Mouse (Mus musculus): ENCODE measurements around the gene Cobl. TPM values are rescaled to one million over a fixed set of nuclear protein-coding genes. Genes with fewer than 3 reads are reported as not detected.

The Cobl gene
- total and polyA plus RNA-seq, 2 experiments from 2014 or later: 20.5 to 42.5 TPM

DNA sequence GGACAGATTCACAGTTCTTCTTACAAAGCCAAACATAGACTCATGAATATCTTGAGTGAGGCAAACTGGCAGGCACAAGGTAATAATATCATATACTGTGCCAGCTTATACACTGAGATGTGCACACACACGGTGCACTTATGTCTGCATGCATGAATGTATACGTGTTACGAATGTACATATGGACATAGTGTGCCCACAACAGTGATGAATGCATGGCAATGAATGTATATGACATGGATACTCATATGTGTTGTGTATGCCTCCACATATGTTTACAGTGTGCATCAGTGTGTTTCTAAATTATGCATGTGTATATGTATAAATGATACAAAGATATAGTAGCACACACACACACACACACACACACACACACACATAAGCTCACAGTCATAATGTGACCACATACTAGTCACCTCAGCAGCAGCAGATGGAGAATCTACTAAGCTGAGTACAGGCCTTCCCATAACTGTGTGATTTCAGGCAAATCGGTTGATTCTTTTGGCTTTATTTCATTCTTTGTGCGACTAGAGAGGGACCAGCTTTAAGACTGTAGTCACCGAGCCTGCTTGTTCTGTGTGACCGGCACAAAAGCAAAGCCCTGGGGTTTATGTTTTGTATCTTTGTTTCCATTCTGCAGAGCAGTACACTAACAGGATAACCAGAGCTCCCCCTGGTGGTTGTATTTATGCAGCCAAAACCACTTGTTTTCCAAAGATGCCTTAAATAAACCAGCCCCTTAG is 173.7 kb downstream of the Cobl start:
- Histone ChIP-seq H3K4me2 (ENCODE audit: low read depth, low read length) (no peak overlapping the region), H3K4me3 (ENCODE audit: low read depth, low read length) (no peak overlapping the region), H3K36me3 (replicated peaks; ENCODE audit: control insufficient read depth, insufficient read depth, low read length) (no peaks in the 10 kb centered on the region), H3K4me1 (ENCODE audit: control insufficient read depth, insufficient read depth) (peaks cover 11% of the 10 kb centered on the region), H3K27ac (ENCODE audit: low read depth) (no peak overlapping the region), H3K9me3 (replicated peaks; ENCODE audit: control insufficient read depth, low read length) (no peaks in the 10 kb centered on the region), H3K9ac (replicated peaks; ENCODE audit: low read depth, low read length) (no peak overlapping the region), H3K27me3 (ENCODE audit: control insufficient read depth, insufficient read depth, low read length) (no peaks in the 10 kb centered on the region)
- TF ChIP-seq EP300 (IDR thresholded peaks at IDR 0.05; ENCODE audit: low read depth) (no peak), CTCF (IDR thresholded peaks at IDR 0.05; ENCODE audit: low read depth) (peak; percentile 76)
- ATAC-seq (ENCODE audit: insufficient read depth, low read depth): peak; percentile 62
- WGBS: 38% methylated on average over 7 of the region's 7 CpGs
- peak; percentile 61 for DNase-seq (ENCODE audit: low spot score)

DNA sequence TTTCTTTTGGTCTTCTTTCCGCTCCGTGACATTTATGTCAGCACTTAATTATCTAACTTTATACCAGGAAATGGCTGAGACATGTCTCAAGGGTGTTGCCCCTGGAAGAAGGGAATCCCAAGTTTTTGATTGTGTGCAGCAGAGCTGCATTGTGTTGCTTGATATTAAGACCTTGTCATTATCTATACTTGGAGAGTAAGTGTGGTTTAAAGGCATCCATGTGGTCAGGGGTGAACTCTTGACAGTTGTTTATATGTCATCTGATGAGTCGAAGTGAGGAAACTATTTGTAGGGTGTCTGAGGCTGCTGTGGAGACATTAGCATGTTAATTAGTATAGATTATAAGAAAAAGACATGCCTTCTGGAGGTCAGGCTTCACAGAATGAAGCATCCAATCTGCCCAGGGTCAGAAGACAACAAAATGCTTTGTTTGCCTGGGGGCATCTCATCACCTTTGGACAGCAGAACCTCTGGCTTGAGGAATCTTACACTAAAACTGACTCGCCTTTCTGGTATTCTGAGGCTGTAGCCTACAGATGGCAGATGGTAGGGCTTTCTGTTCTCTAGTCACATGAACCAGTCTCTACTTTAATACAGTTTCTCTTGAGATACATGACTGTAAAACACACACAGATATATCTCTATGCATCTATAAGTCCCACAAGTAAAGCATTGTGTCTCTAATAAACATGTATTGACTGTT is 179.3 kb downstream of the Cobl start:
- Histone ChIP-seq H3K27me3 (ENCODE audit: control insufficient read depth, insufficient read depth, low read length) (no peaks in the 10 kb centered on the region), H3K4me1 (ENCODE audit: control insufficient read depth, insufficient read depth) (peaks cover 12% of the 10 kb centered on the region), H3K9me3 (replicated peaks; ENCODE audit: control insufficient read depth, low read length) (no peaks in the 10 kb centered on the region), H3K36me3 (replicated peaks; ENCODE audit: control insufficient read depth, insufficient read depth, low read length) (no peaks in the 10 kb centered on the region), H3K4me3 (ENCODE audit: low read depth, low read length) (no peak overlapping the region), H3K9ac (replicated peaks; ENCODE audit: low read depth, low read length) (no peak overlapping the region), H3K27ac (ENCODE audit: low read depth) (no peak overlapping the region), H3K4me2 (ENCODE audit: low read depth, low read length) (no peak overlapping the region)
- ATAC-seq (ENCODE audit: insufficient read depth, low read depth) (no peak), DNase-seq (ENCODE audit: low spot score) (no peak)
- 84% methylated on average over 4 of the region's 4 CpGs for WGBS
- no peak for TF ChIP-seq CTCF (IDR thresholded peaks at IDR 0.05; ENCODE audit: low read depth)
- TF ChIP-seq EP300 (IDR thresholded peaks at IDR 0.05; ENCODE audit: low read depth): no peak

DNA sequence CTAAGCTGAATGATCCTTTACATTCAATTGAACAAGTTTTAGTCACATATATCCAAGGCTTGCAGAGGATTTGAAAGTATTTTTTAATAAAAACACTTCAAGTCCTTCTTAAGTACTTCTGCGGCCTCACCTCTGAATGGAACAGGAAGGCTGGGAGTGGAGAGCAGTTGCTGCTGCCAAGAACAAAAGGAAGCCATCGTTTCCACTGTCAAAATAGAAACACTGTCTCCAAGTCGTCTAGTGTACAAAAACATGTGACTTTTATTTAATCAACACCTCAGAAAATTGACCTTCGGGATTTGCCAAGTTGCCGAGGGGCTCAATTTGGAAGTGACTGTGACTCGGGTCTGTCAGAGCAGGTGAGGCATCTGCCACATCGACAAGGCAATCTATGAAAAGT is 184.0 kb downstream of the Cobl start:
- Histone ChIP-seq H3K4me1 (ENCODE audit: control insufficient read depth, insufficient read depth) (peaks cover 11% of the 10 kb centered on the region; the same call in 1 of the 2 replicates), H3K36me3 (replicated peaks; ENCODE audit: control insufficient read depth, insufficient read depth, low read length) (no peaks in the 10 kb centered on the region), H3K4me3 (ENCODE audit: low read depth, low read length) (no peak overlapping the region), H3K4me2 (ENCODE audit: low read depth, low read length) (no peak overlapping the region; the same call in 1 of the 2 replicates), H3K9me3 (replicated peaks; ENCODE audit: control insufficient read depth, low read length) (no peaks in the 10 kb centered on the region), H3K27me3 (ENCODE audit: control insufficient read depth, insufficient read depth, low read length) (no peaks in the 10 kb centered on the region), H3K27ac (ENCODE audit: low read depth) (no peak overlapping the region), H3K9ac (replicated peaks; ENCODE audit: low read depth, low read length) (no peak overlapping the region)
- TF ChIP-seq EP300 (IDR thresholded peaks at IDR 0.05; ENCODE audit: low read depth) (no peak), CTCF (IDR thresholded peaks at IDR 0.05; ENCODE audit: low read depth) (no peak)
- no peak for ATAC-seq (ENCODE audit: insufficient read depth, low read depth)
- peak; percentile 31 for DNase-seq (ENCODE audit: low spot score)
- 16% methylated on average over 7 of the region's 7 CpGs for WGBS

DNA sequence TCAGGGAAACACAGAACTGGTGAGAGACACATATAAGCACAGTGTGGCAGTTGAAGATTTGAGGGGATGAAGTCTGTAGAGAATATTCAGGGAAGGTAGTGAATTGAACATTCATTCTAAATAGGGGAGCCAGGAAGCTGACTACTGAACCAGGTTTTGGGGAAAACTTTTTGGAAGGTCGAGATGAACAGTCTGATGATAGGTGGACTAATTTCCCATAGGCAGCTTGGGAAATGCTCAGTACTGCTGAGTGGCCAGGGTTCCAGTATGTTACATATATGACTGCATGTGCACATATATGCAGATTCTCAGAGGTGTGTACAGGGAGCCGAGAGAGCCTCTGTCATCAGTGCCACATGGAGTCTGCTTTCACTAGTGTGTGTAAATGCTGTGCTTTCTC is 190.5 kb downstream of the Cobl start:
- H3K27me3 ChIP-seq (ENCODE audit: control insufficient read depth, insufficient read depth, low read length): no peaks in the 10 kb centered on the region
- no peaks in the 10 kb centered on the region for H3K9me3 ChIP-seq (replicated peaks; ENCODE audit: control insufficient read depth, low read length)
- ATAC-seq (ENCODE audit: insufficient read depth, low read depth) (no peak), DNase-seq (ENCODE audit: low spot score) (no peak)
- no peak overlapping the region for H3K9ac ChIP-seq (replicated peaks; ENCODE audit: low read depth, low read length)
- H3K4me1 ChIP-seq (ENCODE audit: control insufficient read depth, insufficient read depth): no peaks in the 10 kb centered on the region
- H3K4me3 ChIP-seq (ENCODE audit: low read depth, low read length): no peak overlapping the region
- H3K36me3 ChIP-seq (replicated peaks; ENCODE audit: control insufficient read depth, insufficient read depth, low read length): no peaks in the 10 kb centered on the region
- WGBS: 71% methylated on average over 2 of the region's 2 CpGs
- no peak overlapping the region for H3K27ac ChIP-seq (ENCODE audit: low read depth)
- TF ChIP-seq CTCF (IDR thresholded peaks at IDR 0.05; ENCODE audit: low read depth) (no peak), EP300 (IDR thresholded peaks at IDR 0.05; ENCODE audit: low read depth) (no peak)
- no peak overlapping the region for H3K4me2 ChIP-seq (ENCODE audit: low read depth, low read length)

DNA sequence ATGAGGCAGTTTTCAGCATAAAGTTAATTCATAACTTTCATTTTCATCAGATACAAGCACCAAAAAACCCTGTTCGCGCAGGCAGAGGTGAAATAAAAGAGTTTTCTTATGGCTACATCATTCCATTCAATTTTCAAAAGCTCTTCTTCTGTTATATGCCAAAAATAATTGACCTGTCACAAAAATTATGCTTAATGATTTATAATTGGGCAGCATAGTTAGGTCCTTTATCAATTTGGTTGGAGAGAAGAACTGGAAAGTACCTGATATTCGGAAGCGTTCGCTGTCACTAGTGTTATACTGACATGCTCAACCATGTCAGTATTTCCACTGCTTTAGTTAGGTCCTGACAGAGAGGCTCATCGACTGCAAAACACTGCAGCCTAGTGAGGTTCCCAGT is 191.0 kb downstream of the Cobl start:
- ATAC-seq (ENCODE audit: insufficient read depth, low read depth) (no peak), DNase-seq (ENCODE audit: low spot score) (no peak)
- Histone ChIP-seq H3K4me3 (ENCODE audit: low read depth, low read length) (no peak overlapping the region), H3K9me3 (replicated peaks; ENCODE audit: control insufficient read depth, low read length) (no peaks in the 10 kb centered on the region), H3K36me3 (replicated peaks; ENCODE audit: control insufficient read depth, insufficient read depth, low read length) (no peaks in the 10 kb centered on the region), H3K27ac (ENCODE audit: low read depth) (no peak overlapping the region), H3K9ac (replicated peaks; ENCODE audit: low read depth, low read length) (no peak overlapping the region), H3K4me2 (ENCODE audit: low read depth, low read length) (no peak overlapping the region), H3K4me1 (ENCODE audit: control insufficient read depth, insufficient read depth) (no peaks in the 10 kb centered on the region), H3K27me3 (ENCODE audit: control insufficient read depth, insufficient read depth, low read length) (no peaks in the 10 kb centered on the region)
- TF ChIP-seq CTCF (IDR thresholded peaks at IDR 0.05; ENCODE audit: low read depth) (no peak), EP300 (IDR thresholded peaks at IDR 0.05; ENCODE audit: low read depth) (no peak)
- 83% methylated on average over 6 of the region's 6 CpGs for WGBS
